Mouse (Mus musculus) hindbrain, embryonic 16.5 days (tissue): ENCODE results near the gene Elovl7. TPM values are rescaled to one million over a fixed set of nuclear protein-coding genes. Genes with fewer than 3 reads are reported as not detected.

ENCODE experiments used
- ATAC-seq: fragments of 200-750 bp; cut with Nextera tagmentation; 2 replicates; pipeline ENCODE4 v1.8.0; 2017; ENCODE audit warnings: moderate TSS enrichment, moderate library complexity
- H3K27ac ChIP-seq: fragments of 300-500 bp; sonication (generic); 2 replicates; pipeline ENCODE4 v1.5.1; 2014; ENCODE audit warnings: low read depth, mild to moderate bottlenecking, control low read depth, low read length, moderate library complexity
- H3K27me3 ChIP-seq: fragments of 300-500 bp; sonication (generic); replicated peaks from 2 replicates; pipeline ENCODE4 v1.6.1; 2014; ENCODE audit warnings: low read length; ENCODE audit not compliant: control insufficient read depth, insufficient read depth
- H3K36me3 ChIP-seq: fragments of 300-500 bp; sonication (generic); 2 replicates; pipeline ENCODE4 v1.6.1; 2014; ENCODE audit warnings: mild to moderate bottlenecking, low read length, moderate library complexity, mixed read lengths; ENCODE audit not compliant: control insufficient read depth, insufficient read depth
- H3K4me1 ChIP-seq: fragments of 300-500 bp; sonication (generic); 2 replicates; pipeline ENCODE4 v1.6.1; 2014; ENCODE audit warnings: low read depth, low read length; ENCODE audit not compliant: control insufficient read depth, insufficient read depth
- H3K4me2 ChIP-seq: fragments of 300-500 bp; sonication (generic); 2 replicates; pipeline ENCODE4 v1.6.1; 2014; ENCODE audit warnings: mild to moderate bottlenecking, low read length, control low read depth, moderate library complexity
- H3K4me3 ChIP-seq: fragments of 300-500 bp; sonication (generic); 2 replicates; pipeline ENCODE4 v1.5.1; 2014; ENCODE audit warnings: mild to moderate bottlenecking, low read length, control low read depth, moderate library complexity
- H3K9ac ChIP-seq: fragments of 300-500 bp; sonication (generic); 2 replicates; pipeline ENCODE4 v1.6.1; 2014; ENCODE audit warnings: low read depth, mild to moderate bottlenecking, control low read depth, low read length, moderate library complexity
- H3K9me3 ChIP-seq: fragments of 300-500 bp; sonication (generic); 2 replicates; pipeline ENCODE4 v1.6.1; 2014; ENCODE audit warnings: mild to moderate bottlenecking, low read length, moderate library complexity; ENCODE audit not compliant: control insufficient read depth
- WGBS: fragments of 180-500 bp; shearing (Covaris S2); extraction: QIAGEN DNeasy Blood & Tissue Kit; methylation state at CpG from one replicate; pipeline ENCODE4 v1.1.7; 2014; 5-methylcytosine and 5-hydroxymethylcytosine counted together
- polyA plus RNA-seq: library from polyadenylated mRNA; unstranded; fragments of >200 nt; fragmentation: Nextera tagmentation; extraction: Ambion mirVana; gene quantifications from 2 replicates; pipeline ENCODE4 v1.2.1, GENCODE M21; 2015

Elovl7 gene
- polyA plus RNA-seq, 1 experiment from 2014 or later, result 5.0 TPM

GRCm38 (mm10) chr13:108303841-108304240 lies 89.6 kb downstream of the Elovl7 start:
- no peaks in the 10 kb centered on the region for H3K36me3 ChIP-seq
- no peak overlapping the region for H3K4me3 ChIP-seq
- H3K27me3 ChIP-seq, result no peaks in the 10 kb centered on the region
- H3K9me3 ChIP-seq, result no peaks in the 10 kb centered on the region
- H3K4me1 ChIP-seq, result no peaks in the 10 kb centered on the region
- H3K4me2 ChIP-seq, result no peak overlapping the region
- H3K27ac ChIP-seq, result no peak overlapping the region
- 83% methylated on average over 1 of the region's 1 CpGs for WGBS
- H3K9ac ChIP-seq, result no peak overlapping the region
- ATAC-seq, result no peak

DNA sequence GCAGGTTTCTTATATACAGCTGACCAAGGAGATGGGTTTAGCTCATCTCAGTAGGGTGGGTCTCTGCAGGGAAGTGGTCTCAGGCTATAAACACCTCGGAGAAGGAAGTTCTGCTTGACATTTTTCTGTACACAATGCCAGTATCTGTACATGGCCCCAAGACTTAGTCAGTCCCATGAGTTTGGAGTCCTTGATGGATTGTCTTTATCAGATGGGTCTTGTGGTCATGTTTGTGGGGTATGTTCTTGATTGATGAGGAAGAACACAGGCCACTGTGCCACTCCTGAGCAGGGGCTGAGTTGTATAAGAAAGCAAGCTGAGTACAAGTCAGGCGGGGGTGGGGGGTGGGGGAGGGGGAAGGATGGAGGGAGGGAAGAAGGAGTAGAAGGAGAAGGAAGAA lies 90.5 kb downstream of the Elovl7 start:
- Histone ChIP-seq H3K9ac (no peak overlapping the region), H3K4me2 (no peak overlapping the region), H3K27me3 (no peaks in the 10 kb centered on the region), H3K4me3 (no peak overlapping the region), H3K36me3 (no peaks in the 10 kb centered on the region), H3K9me3 (no peaks in the 10 kb centered on the region), H3K4me1 (no peaks in the 10 kb centered on the region), H3K27ac (no peak overlapping the region)
- ATAC-seq, result no peak
- whole genome bisulfite sequencing, result 53% methylated on average over 2 of the region's 2 CpGs

- peak within 1 kb of the TSS; percentile 98 for H3K4me2 ChIP-seq
- H3K4me1 ChIP-seq, result peaks cover 4% of the 10 kb centered on the region
- H3K27me3 ChIP-seq, result no peaks in the 10 kb centered on the region
- H3K9me3 ChIP-seq, result no peaks in the 10 kb centered on the region
- H3K4me3 ChIP-seq, result peak within 1 kb of the TSS; percentile 63
- no peak within 1 kb of the TSS for H3K27ac ChIP-seq
- no peaks in the 10 kb centered on the region for H3K36me3 ChIP-seq
- under 1% methylated on average over 48 of the region's 48 CpGs for WGBS
- ATAC-seq, result peak; percentile 99
- H3K9ac ChIP-seq, result peak within 1 kb of the TSS; percentile 78
These were observed 101.7 kb downstream of the Elovl7 start, which contains the start of gene Depdc1b for GRCm38 (mm10) chr13:108315702-108316486. TSS of gene Depdc1b (plus strand) at chr13:108316332.

DNA sequence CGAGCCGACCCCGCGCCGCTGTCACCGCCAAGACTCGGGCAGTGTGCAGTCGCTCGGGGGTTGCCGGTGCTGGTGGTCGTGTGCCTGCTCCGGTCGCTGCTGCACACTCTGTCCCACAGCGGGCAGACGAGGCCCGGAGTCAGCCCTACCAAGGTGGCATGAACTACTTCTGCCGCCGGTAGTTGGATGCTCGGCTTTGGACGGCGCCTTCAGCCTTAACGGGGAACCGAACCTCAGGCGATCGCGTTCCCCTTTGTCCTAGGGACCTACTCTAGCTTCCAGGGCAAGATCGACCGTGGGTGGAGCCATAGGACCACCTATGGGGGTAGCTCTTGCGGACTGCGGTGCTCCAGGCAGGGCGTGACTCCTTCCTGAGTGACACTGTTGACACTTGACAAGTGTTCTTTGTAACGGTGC lies 102.3 kb downstream of the Elovl7 start:
- Histone ChIP-seq H3K9me3 (no peaks in the 10 kb centered on the region), H3K9ac (peak overlapping the region; percentile 78), H3K4me1 (peaks cover 4% of the 10 kb centered on the region), H3K4me3 (peak overlapping the region; percentile 63), H3K4me2 (peak overlapping the region; percentile 98), H3K27me3 (no peaks in the 10 kb centered on the region), H3K36me3 (no peaks in the 10 kb centered on the region), H3K27ac (no peak overlapping the region)
- ATAC-seq, result peak; percentile 83
- under 1% methylated on average over 29 of the region's 32 CpGs for WGBS

GRCm38 (mm10) chr13:108317414-108317813 lies 103.2 kb downstream of the Elovl7 start:
- H3K4me1 ChIP-seq, result peaks cover 4% of the 10 kb centered on the region
- H3K36me3 ChIP-seq, result no peaks in the 10 kb centered on the region
- ATAC-seq, result no peak
- no peaks in the 10 kb centered on the region for H3K9me3 ChIP-seq
- no peak overlapping the region for H3K4me3 ChIP-seq
- no peaks in the 10 kb centered on the region for H3K27me3 ChIP-seq
- H3K4me2 ChIP-seq, result no peak overlapping the region; the same call in 1 of the 2 replicates
- H3K9ac ChIP-seq, result no peak overlapping the region
- no peak overlapping the region for H3K27ac ChIP-seq
- 78% methylated on average over 2 of the region's 2 CpGs for WGBS

GRCm38 (mm10) chr13:108319028-108319427 lies 104.8 kb downstream of the Elovl7 start:
- Histone ChIP-seq H3K4me2 (no peak overlapping the region), H3K4me3 (no peak overlapping the region), H3K4me1 (peaks cover 4% of the 10 kb centered on the region), H3K27ac (no peak overlapping the region), H3K9ac (no peak overlapping the region), H3K9me3 (no peaks in the 10 kb centered on the region), H3K36me3 (no peaks in the 10 kb centered on the region), H3K27me3 (no peaks in the 10 kb centered on the region)
- 99% methylated on average over 8 of the region's 8 CpGs for WGBS
- no peak for ATAC-seq

DNA sequence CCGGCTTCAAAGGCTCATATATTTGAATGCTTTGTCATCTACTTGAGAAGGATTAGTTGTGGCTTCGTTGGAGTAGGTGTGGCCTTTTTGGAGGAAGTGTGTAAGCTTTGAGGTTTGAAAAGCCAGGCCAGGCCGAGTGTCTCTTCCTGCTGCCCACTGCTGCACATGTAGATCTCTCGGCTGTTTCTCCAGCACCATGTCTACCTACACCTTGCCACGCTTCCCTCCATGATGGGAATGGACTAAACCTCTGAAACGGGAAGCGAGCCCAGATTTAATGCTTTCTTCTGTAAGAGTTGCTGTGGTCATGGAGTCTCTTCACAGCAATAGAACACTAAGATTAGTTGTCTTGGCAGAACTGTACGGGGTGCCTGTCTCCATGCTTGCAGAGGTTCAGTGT lies 106.0 kb downstream of the Elovl7 start:
- H3K27ac ChIP-seq, result no peak overlapping the region
- H3K4me2 ChIP-seq, result no peak overlapping the region
- no peaks in the 10 kb centered on the region for H3K27me3 ChIP-seq
- H3K9ac ChIP-seq, result no peak overlapping the region
- no peak overlapping the region for H3K4me3 ChIP-seq
- ATAC-seq, result no peak
- peaks cover 4% of the 10 kb centered on the region for H3K4me1 ChIP-seq
- WGBS, result 91% methylated on average over 8 of the region's 8 CpGs
- H3K9me3 ChIP-seq, result no peaks in the 10 kb centered on the region
- H3K36me3 ChIP-seq, result no peaks in the 10 kb centered on the region

DNA sequence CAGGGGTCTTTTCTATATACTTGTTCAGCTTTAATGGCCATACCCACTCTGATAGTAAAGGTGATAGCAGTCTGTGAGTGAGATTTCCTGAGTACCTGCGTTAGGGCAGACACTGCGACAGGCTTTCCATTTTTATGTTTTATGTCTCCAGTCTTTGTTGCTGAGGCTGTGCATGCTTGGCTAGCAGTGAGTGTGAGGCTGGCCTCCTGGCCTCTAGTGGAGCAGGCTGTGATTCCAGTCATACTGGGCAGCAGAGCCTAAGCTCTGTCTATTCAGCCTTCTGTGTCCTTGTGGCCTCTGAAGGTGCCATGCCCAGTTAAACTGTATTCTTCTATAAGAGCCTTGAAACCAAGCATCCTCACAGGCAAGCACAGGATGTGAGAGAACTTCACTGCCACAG lies 108.3 kb downstream of the Elovl7 start:
- H3K27ac ChIP-seq, result no peak overlapping the region
- no peak for ATAC-seq
- no peaks in the 10 kb centered on the region for H3K36me3 ChIP-seq
- H3K4me3 ChIP-seq, result no peak overlapping the region
- H3K27me3 ChIP-seq, result no peaks in the 10 kb centered on the region
- WGBS, result 99% methylated on average over 2 of the region's 2 CpGs
- no peaks in the 10 kb centered on the region for H3K4me1 ChIP-seq
- no peaks in the 10 kb centered on the region for H3K9me3 ChIP-seq
- no peak overlapping the region for H3K9ac ChIP-seq
- no peak overlapping the region for H3K4me2 ChIP-seq

DNA sequence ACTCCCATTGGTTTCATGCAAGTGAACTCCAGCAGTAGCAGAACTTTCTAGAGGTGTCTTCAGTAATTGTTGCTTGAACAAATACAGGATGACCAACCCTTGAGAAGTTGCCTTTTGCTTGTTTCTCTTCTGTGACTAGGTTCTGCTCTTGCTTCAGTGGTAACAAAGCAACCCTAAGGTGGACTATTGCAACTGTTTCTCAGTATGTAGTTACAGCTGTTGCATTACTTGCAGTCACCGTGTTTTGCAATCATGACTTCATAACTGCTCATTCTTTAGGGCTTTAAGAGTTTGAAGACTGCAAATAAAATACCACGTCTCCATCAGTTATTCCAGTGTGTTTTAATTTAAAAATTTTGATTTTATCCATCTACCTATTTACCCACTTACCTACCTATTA lies 109.1 kb downstream of the Elovl7 start:
- ATAC-seq, result no peak
- Histone ChIP-seq H3K4me1 (no peaks in the 10 kb centered on the region), H3K9me3 (no peaks in the 10 kb centered on the region), H3K27ac (no peak overlapping the region), H3K4me2 (no peak overlapping the region), H3K4me3 (no peak overlapping the region), H3K9ac (no peak overlapping the region), H3K27me3 (no peaks in the 10 kb centered on the region), H3K36me3 (no peaks in the 10 kb centered on the region)
- WGBS, result 93% methylated on average over 2 of the region's 2 CpGs
